Mouse (Mus musculus) kidney, adult 2 months (tissue): ENCODE results near the gene Ube2j2.

ENCODE experiments used
- CTCF ChIP-seq: fragments of 200-500 bp; conservative IDR thresholded peaks from 2 replicates; pipeline ENCODE4 v1.5.1; 2011; ENCODE audit warnings: low read depth, mild to moderate bottlenecking, control low read depth, low read length, moderate library complexity, mixed read lengths; ENCODE audit not compliant: insufficient read depth, insufficient read length
- POLR2A ChIP-seq: fragments of 200-500 bp; IDR thresholded peaks from one replicate; pipeline ENCODE4 v1.6.1; 2011; ENCODE audit warnings: low read depth, low read length, control low read depth

DNA sequence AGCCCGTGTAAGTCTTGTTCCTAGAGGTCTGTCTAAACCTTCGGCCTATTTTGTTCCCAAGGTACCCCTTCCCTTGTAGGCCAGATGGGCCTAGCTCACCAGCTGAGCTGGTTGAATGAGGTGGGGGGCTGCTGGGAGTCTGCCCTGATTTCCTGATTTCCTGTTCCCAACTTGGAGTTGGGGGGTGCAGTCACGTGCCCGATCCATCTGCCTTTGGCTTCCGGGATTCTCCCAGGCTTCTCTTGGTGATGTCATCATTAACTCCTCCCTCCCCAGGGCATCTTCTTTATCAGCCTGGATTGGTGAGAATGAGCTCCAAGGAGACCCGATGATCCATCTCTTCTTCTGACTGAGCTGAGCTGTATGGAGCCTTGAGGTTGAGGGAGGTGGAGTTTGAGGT is 48.4 kb upstream of the Ube2j2 start:
- TF ChIP-seq POLR2A (no peak), CTCF (no peak)
